Mouse (Mus musculus) embryonic facial prominence, embryonic 11.5 days (tissue): ENCODE data around the gene Itgb3bp. TPM values are rescaled to one million over a fixed set of nuclear protein-coding genes. Genes with fewer than 3 reads are reported as not detected.

Source experiments
- ATAC-seq: fragments of 200-750 bp; cut with Nextera tagmentation; replicated peaks from 2 replicates; pipeline ENCODE4 v1.8.0; 2017; ENCODE audit warnings: low read depth; ENCODE audit not compliant: insufficient number of reproducible peaks, low FRiP score, low TSS enrichment
- DNase-seq: peaks from one replicate; pipeline ENCODE4 v3.0.0-alpha.2; 2015; ENCODE audit warnings: low spot score
- H3K27ac ChIP-seq: fragments of 300-500 bp; sonication (generic); replicated peaks from 2 replicates; pipeline ENCODE4 v1.5.1; 2014; ENCODE audit warnings: mild to moderate bottlenecking, low read depth, low read length, control low read depth
- H3K27me3 ChIP-seq: fragments of 300-500 bp; sonication (generic); 2 replicates; pipeline ENCODE4 v1.6.1; 2014; ENCODE audit warnings: mild to moderate bottlenecking, low read length, moderate library complexity, mixed read lengths; ENCODE audit not compliant: control insufficient read depth, insufficient read depth
- H3K36me3 ChIP-seq: fragments of 300-500 bp; sonication (generic); replicated peaks from 2 replicates; pipeline ENCODE4 v1.6.1; 2014; ENCODE audit warnings: low read depth, mild to moderate bottlenecking, low read length, moderate library complexity, mixed read lengths; ENCODE audit not compliant: control insufficient read depth, insufficient read depth
- H3K4me1 ChIP-seq: fragments of 300-500 bp; sonication (generic); 2 replicates; pipeline ENCODE4 v1.6.1; 2014; ENCODE audit warnings: low read length, mixed read lengths; ENCODE audit not compliant: control insufficient read depth, insufficient read depth
- H3K4me2 ChIP-seq: fragments of 300-500 bp; sonication (generic); 2 replicates; pipeline ENCODE4 v1.6.1; 2014; ENCODE audit warnings: low read depth, mild to moderate bottlenecking, control low read depth, low read length, moderate library complexity
- H3K4me3 ChIP-seq: fragments of 300-500 bp; sonication (generic); 2 replicates; pipeline ENCODE4 v1.5.1; 2014; ENCODE audit warnings: low read depth, low read length, control low read depth
- H3K9ac ChIP-seq: fragments of 300-500 bp; sonication (generic); replicated peaks from 2 replicates; pipeline ENCODE4 v1.6.1; 2014; ENCODE audit warnings: mild to moderate bottlenecking, control low read depth, low read length
- H3K9me3 ChIP-seq: fragments of 300-500 bp; sonication (generic); replicated peaks from 2 replicates; pipeline ENCODE4 v1.6.1; 2016; ENCODE audit warnings: mild to moderate bottlenecking, low read length, inconsistent platforms, mixed read lengths; ENCODE audit not compliant: control insufficient read depth
- WGBS: fragments of 180-500 bp; shearing (Covaris S2); extraction: QIAGEN DNeasy Blood & Tissue Kit; methylation state at CpG from one replicate; pipeline ENCODE4 v1.1.7; 2014; 5-methylcytosine and 5-hydroxymethylcytosine counted together
- polyA plus RNA-seq: library from polyadenylated mRNA; unstranded; fragments of >200 nt; fragmentation: Nextera tagmentation; extraction: Ambion mirVana; gene quantifications from 2 replicates; pipeline ENCODE4 v1.2.1, GENCODE M21; 2014

Itgb3bp gene
- polyA plus RNA-seq = 50.1 and 56.8 TPM in 2 replicates

DNA sequence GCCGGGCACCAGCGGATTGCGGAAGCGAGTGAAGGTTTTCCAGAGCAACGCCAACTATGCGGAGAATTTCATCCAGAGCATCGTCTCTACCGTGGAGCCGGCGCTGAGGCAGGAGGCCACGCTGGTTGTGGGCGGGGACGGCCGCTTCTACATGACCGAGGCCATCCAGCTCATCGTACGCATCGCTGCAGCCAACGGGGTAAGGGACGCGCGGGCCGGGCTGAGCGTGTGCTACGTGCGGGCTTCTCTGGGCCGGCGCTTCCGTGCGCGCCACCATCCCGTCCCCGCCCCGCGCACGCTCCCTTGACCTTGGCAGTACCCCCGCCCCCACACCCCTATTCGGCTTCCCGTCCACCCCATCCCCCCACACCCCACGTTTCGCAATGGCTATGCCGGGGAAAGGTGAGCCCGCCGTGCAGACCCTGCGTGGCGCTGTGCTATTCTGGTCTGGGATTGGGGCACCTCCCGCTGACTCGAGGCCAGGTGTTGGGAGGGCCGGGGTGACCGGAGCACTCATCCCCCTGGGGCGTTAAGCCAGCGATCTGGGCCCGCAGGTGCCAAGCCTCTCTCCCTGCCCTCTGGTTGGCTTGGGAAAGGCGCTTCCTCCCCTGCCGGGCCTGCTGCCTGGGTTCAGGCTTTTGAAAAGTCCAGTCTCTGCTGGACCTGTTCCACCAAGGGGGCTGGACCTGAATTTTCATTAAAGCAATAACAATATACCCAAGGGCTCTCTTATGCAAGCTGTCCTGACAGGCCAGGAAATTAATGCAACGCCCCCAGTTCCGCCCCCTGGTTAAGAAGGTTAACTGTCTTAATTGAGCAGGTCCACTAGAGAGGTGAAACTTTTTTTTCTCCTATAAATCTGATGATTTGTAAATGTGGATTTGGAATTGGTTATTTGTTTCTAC is at the start of gene Itgb3bp:
Gene Itgb3bp (minus strand): TSS at position 201 of the 905 bp plus-strand sequence.
- Histone ChIP-seq H3K27me3 (no peaks in the 10 kb centered on the region), H3K4me2 (peak within 1 kb of the TSS; percentile 58), H3K9ac (peak within 1 kb of the TSS; percentile 66), H3K4me1 (no peaks in the 10 kb centered on the region), H3K9me3 (no peaks in the 10 kb centered on the region), H3K27ac (peak within 1 kb of the TSS; percentile 56), H3K36me3 (no peaks in the 10 kb centered on the region), H3K4me3 (peak within 1 kb of the TSS; percentile 55)
- WGBS = under 1% methylated on average over 57 of the region's 57 CpGs
- ATAC-seq (peak; percentile 93), DNase-seq (peak; percentile 81)

DNA sequence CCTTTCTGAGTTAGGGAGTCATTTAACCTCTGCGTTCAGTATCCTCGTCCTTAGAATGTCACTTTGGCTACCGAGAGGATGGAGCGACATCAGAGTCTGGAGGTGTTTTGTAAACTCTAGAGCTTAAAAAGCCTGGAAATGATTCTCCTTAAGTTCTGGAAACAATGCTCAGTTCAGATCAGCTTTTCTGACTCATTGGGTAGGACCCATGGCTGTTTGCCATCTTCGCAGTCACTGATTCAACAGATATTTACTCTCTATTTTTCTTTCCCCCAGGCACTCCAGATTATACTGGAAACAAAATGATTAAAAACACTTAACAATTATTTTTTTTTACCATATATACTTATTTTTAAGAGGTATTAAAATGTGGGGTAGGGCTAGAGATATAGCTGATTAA is 49.7 kb upstream of the Itgb3bp start:
- Histone ChIP-seq H3K4me3 (no peak overlapping the region), H3K36me3 (no peaks in the 10 kb centered on the region), H3K4me1 (no peaks in the 10 kb centered on the region), H3K4me2 (no peak overlapping the region), H3K27ac (no peak overlapping the region), H3K9me3 (no peaks in the 10 kb centered on the region), H3K27me3 (no peaks in the 10 kb centered on the region), H3K9ac (no peak overlapping the region)
- ATAC-seq (no peak), DNase-seq (no peak)
- 88% methylated on average over 5 of the region's 5 CpGs for WGBS

DNA sequence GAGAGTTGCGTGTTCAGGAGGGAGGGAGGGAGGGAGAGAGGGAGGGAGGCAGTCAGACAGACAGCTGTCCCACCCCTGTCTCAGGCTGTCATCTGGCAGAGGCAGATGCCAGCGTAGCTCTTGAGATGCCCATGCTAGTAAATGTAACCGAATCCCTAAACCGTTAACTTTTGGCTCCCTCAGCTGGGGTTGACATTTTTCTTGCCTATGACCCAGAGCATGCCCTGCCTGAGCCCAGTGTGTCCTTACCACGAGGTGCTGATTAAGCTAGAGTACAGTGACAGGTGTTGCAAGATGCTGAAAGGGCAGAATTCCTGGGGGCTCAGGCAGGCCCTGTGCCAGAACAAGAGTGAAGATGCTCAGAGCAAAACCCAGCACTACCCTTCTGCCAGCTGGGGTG is 44.8 kb upstream of the Itgb3bp start:
- Histone ChIP-seq H3K4me2 (no peak overlapping the region), H3K27me3 (no peaks in the 10 kb centered on the region), H3K4me3 (no peak overlapping the region), H3K4me1 (peaks cover 2% of the 10 kb centered on the region; the same call in 1 of the 2 replicates), H3K36me3 (no peaks in the 10 kb centered on the region), H3K9me3 (no peaks in the 10 kb centered on the region), H3K9ac (no peak overlapping the region), H3K27ac (no peak overlapping the region)
- ATAC-seq (no peak), DNase-seq (no peak)
- WGBS = 66% methylated on average over 5 of the region's 5 CpGs

DNA sequence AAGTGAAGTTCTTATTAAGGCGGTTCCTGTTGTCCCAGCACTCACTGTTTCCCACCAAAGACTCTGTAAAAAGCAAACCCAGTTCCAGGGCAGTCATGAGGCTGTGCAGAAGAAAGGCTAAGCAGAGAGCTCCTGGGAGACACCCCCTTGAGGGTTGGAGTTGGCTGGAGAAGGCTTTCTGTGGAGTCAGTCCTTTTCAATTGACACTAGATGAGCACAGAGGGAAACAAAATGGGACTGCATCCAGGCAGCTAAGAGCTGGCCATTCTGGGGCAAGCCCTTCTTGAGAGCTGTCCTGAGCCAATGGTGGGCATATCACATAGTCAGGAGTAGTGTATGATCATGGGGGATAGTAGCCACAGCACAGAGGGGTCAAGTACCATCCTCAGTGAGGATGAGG is 44.3 kb upstream of the Itgb3bp start:
- no peak for ATAC-seq
- 88% methylated on average over 1 of the region's 1 CpGs for WGBS
- no peak overlapping the region for H3K27ac ChIP-seq

DNA sequence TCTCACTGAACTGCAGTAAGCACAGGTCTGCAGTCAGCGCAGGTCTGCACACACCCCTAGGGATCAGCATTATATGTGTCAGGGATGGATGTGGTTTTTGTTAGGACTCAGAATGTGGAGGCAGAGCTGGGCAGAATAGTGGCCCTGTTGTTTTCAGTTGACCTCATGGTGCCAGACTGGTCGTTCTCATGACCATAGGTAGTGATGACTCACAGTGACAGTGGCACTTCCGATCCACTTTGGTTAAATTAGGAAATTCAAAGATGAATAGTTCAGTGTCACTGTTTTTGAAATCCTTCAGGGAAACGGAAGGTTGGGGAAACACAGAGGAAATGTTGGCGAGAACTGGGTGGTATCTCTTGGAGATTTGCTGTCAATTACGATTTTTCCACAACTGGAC is 43.3 kb upstream of the Itgb3bp start:
- Histone ChIP-seq H3K9me3 (no peaks in the 10 kb centered on the region), H3K9ac (no peak overlapping the region), H3K4me2 (no peak overlapping the region), H3K36me3 (no peaks in the 10 kb centered on the region), H3K27ac (no peak overlapping the region), H3K27me3 (no peaks in the 10 kb centered on the region), H3K4me3 (no peak overlapping the region), H3K4me1 (peaks cover 2% of the 10 kb centered on the region; the same call in 1 of the 2 replicates)
- DNase-seq (no peak), ATAC-seq (no peak)
- 80% methylated on average over 6 of the region's 6 CpGs for WGBS

More for the DNA sequence above, 44.3 kb upstream of the Itgb3bp start:
- DNase-seq = no peak
- H3K9me3 ChIP-seq = no peaks in the 10 kb centered on the region
- no peaks in the 10 kb centered on the region for H3K27me3 ChIP-seq
- no peaks in the 10 kb centered on the region for H3K36me3 ChIP-seq
- no peak overlapping the region for H3K9ac ChIP-seq
- peaks cover 2% of the 10 kb centered on the region; the same call in 1 of the 2 replicates for H3K4me1 ChIP-seq
- H3K4me3 ChIP-seq = no peak overlapping the region
- H3K4me2 ChIP-seq = no peak overlapping the region

DNA sequence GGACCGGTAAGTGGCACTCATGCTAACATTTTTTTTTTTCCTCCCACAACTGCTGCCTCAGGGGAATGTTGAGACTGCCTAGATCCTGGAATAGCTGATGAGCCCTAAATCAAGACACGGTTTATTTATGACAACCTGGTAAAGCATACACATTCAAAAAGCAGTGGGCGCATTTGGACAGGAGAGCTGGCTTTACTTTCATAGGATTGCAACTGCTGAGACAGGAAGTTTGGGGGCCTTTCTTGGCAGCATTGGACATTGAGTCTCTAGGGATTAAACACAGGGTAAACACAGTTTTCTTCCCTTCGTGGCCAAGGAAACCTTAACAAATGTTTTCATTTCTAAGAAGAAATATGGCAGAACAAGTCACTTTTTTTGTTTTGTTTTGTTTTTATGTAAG is 40.5 kb upstream of the Itgb3bp start:
- ATAC-seq (no peak), DNase-seq (no peak)
- Histone ChIP-seq H3K9ac (no peak overlapping the region), H3K27ac (no peak overlapping the region), H3K27me3 (no peaks in the 10 kb centered on the region), H3K4me1 (peaks cover 2% of the 10 kb centered on the region; the same call in 1 of the 2 replicates), H3K4me3 (no peak overlapping the region), H3K36me3 (no peaks in the 10 kb centered on the region), H3K9me3 (no peaks in the 10 kb centered on the region), H3K4me2 (no peak overlapping the region)
- WGBS = 46% methylated on average over 4 of the region's 4 CpGs

DNA sequence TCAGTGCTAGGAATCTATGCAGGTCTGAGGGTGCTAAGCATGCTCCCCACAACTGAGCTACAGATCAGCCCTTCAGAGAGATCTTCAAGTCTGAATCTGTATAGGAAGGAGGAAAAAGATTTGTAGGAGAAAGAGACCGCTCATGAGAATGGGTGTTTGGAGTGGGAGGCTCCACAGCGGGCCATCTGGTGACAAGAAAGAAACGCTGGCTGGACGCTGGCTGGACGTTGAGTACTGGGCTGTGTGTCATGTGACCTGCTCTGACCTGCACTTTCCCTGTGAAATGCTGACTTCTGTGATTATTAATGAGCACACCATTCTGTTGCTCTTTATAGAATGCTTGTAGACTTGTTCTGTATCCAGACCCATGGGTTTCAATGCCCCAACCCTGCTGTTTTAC is 39.7 kb upstream of the Itgb3bp start:
- WGBS = 23% methylated on average over 5 of the region's 5 CpGs
- no peak overlapping the region for H3K27ac ChIP-seq
- H3K27me3 ChIP-seq = no peaks in the 10 kb centered on the region
- no peak overlapping the region for H3K4me2 ChIP-seq
- no peak overlapping the region for H3K4me3 ChIP-seq
- no peak for ATAC-seq
- H3K9ac ChIP-seq = no peak overlapping the region
- DNase-seq = no peak
- no peaks in the 10 kb centered on the region for H3K9me3 ChIP-seq
- H3K4me1 ChIP-seq = peaks cover 2% of the 10 kb centered on the region; the same call in 1 of the 2 replicates
- H3K36me3 ChIP-seq = no peaks in the 10 kb centered on the region

DNA sequence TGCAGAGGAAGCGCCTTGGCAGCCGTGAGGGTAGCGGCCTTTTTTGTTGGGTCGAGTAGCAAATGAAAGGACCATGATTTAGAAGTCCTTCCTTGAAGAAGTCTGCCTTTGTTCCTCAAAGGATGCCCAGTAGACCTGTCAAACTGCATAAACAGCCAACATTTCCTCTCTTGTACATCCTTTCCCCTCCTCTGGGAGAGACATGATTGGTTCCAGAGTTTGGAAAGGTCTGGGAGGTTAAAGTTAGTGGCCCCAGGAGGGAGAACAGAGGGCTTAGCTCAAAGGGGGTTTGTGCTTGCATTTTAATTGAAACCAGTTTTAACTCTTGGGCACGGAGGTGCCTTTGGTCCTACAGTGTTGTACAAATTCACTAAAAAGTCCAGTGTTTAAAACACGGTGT is 36.9 kb upstream of the Itgb3bp start:
- Histone ChIP-seq H3K4me1 (peaks cover 2% of the 10 kb centered on the region; the same call in 1 of the 2 replicates), H3K9me3 (no peaks in the 10 kb centered on the region), H3K27me3 (no peaks in the 10 kb centered on the region), H3K36me3 (no peaks in the 10 kb centered on the region), H3K9ac (no peak overlapping the region), H3K4me2 (no peak overlapping the region), H3K27ac (no peak overlapping the region), H3K4me3 (no peak overlapping the region)
- ATAC-seq (no peak), DNase-seq (peak; percentile 78)
- WGBS = 20% methylated on average over 6 of the region's 6 CpGs
